Mouse (Mus musculus): ENCODE measurements at regions not wholly inside any gene's neighbourhood (a gene's known extent, or its start where the extent isn't known, plus 50 kb on each side); places are given as distances from the start of the nearest gene placed in this dataset.

- H3K9ac ChIP-seq (ENCODE audit: control insufficient read depth, low read depth, low read length, poor library complexity, severe bottlenecking) = no peak overlapping the region
- no peak overlapping the region for H3K27ac ChIP-seq (ENCODE audit: control insufficient read depth, low read depth, low read length)
- TF ChIP-seq NRF1 (IDR thresholded peaks at IDR 0.05; ENCODE audit: insufficient read depth, low read depth, low read length, poor library complexity, severe bottlenecking) (no peak), MEF2A (IDR thresholded peaks at IDR 0.05; ENCODE audit: extremely low read depth, insufficient replicate concordance, low read depth, low read length, poor library complexity, severe bottlenecking) (no peak), POLR2A (IDR thresholded peaks at IDR 0.05; ENCODE audit: control insufficient read depth in 1 of 2, insufficient read depth in 1 of 2, low read depth in 1 of 2, low read length in 2 of 2, poor library complexity in 1 of 2) (no peak), RAD21 (IDR thresholded peaks at IDR 0.05; ENCODE audit: low read depth, low read length) (no peak), EP300 (IDR thresholded peaks at IDR 0.05; ENCODE audit: low read depth in 1 of 2, low read length in 2 of 2) (no peak), SMC3 (IDR thresholded peaks at IDR 0.05; ENCODE audit: low read depth, low read length) (no peak), CHD2 (IDR thresholded peaks at IDR 0.05; ENCODE audit: low read length) (no peak), NELFE (IDR thresholded peaks at IDR 0.05; ENCODE audit: low read depth, low read length) (no peak), USF1 (IDR thresholded peaks at IDR 0.05; ENCODE audit: low read depth, low read length) (no peak)
- H3K4me3 ChIP-seq (ENCODE audit: control insufficient read depth in 1 of 2, insufficient read depth in 1 of 2, low read depth in 2 of 2, low read length in 2 of 2) = no peak overlapping the region
- no peak for DNase-seq (ENCODE audit: low read depth, low spot score)
- H3K27me3 ChIP-seq (ENCODE audit: control insufficient read depth in 1 of 2, insufficient read depth in 2 of 2, low read length in 2 of 2) = no peaks in the 10 kb centered on the region
- no peaks in the 10 kb centered on the region for H3K4me1 ChIP-seq (ENCODE audit: control insufficient read depth in 1 of 2, insufficient read depth in 2 of 2, low read length in 2 of 2)
- H3K36me3 ChIP-seq (ENCODE audit: control insufficient read depth in 1 of 2, insufficient read depth in 2 of 2, low read length in 2 of 2) = no peaks in the 10 kb centered on the region
- H3K79me2 ChIP-seq (ENCODE audit: control insufficient read depth, insufficient read depth, low read length, poor library complexity) = no peaks in the 10 kb centered on the region
- no peaks in the 10 kb centered on the region for H3K9me3 ChIP-seq (replicated peaks; ENCODE audit: insufficient read depth, low read length)
Measured at GRCm38 (mm10) chr7:137674596-137674995, 237.2 kb downstream of the Glrx3 start.

GRCm38 (mm10) chr7:137675381-137675780, 238.0 kb downstream of the Glrx3 start:
- H3K4me1 ChIP-seq (ENCODE audit: control insufficient read depth in 1 of 2, insufficient read depth in 2 of 2, low read length in 2 of 2) = no peaks in the 10 kb centered on the region
- no peaks in the 10 kb centered on the region for H3K36me3 ChIP-seq (ENCODE audit: control insufficient read depth in 1 of 2, insufficient read depth in 2 of 2, low read length in 2 of 2)
- no peak overlapping the region for H3K4me3 ChIP-seq (ENCODE audit: control insufficient read depth in 1 of 2, insufficient read depth in 1 of 2, low read depth in 2 of 2, low read length in 2 of 2)
- H3K79me2 ChIP-seq (ENCODE audit: control insufficient read depth, insufficient read depth, low read length, poor library complexity) = no peaks in the 10 kb centered on the region
- no peaks in the 10 kb centered on the region for H3K9me3 ChIP-seq (replicated peaks; ENCODE audit: insufficient read depth, low read length)
- no peak overlapping the region for H3K9ac ChIP-seq (ENCODE audit: control insufficient read depth, low read depth, low read length, poor library complexity, severe bottlenecking)
- no peak overlapping the region for H3K27ac ChIP-seq (ENCODE audit: control insufficient read depth, low read depth, low read length)
- TF ChIP-seq MEF2A (IDR thresholded peaks at IDR 0.05; ENCODE audit: extremely low read depth, insufficient replicate concordance, low read depth, low read length, poor library complexity, severe bottlenecking) (no peak), POLR2A (IDR thresholded peaks at IDR 0.05; ENCODE audit: control insufficient read depth in 1 of 2, insufficient read depth in 1 of 2, low read depth in 1 of 2, low read length in 2 of 2, poor library complexity in 1 of 2) (no peak), NRF1 (IDR thresholded peaks at IDR 0.05; ENCODE audit: insufficient read depth, low read depth, low read length, poor library complexity, severe bottlenecking) (no peak), POLR2AphosphoS2 (IDR thresholded peaks at IDR 0.05; ENCODE audit: low read length) (no peak), USF2 (IDR thresholded peaks at IDR 0.05; ENCODE audit: borderline replicate concordance in 1 of 2, insufficient read depth in 1 of 2, low read depth in 1 of 2, low read length in 2 of 2) (no peak), GATA1 (IDR thresholded peaks at IDR 0.05; ENCODE audit: low read depth, low read length) (no peak), CHD1 (IDR thresholded peaks at IDR 0.05; ENCODE audit: low read depth, low read length) (no peak), MYB (IDR thresholded peaks at IDR 0.05; ENCODE audit: low read depth, low read length) (no peak), EP300 (IDR thresholded peaks at IDR 0.05; ENCODE audit: low read depth in 1 of 2, low read length in 2 of 2) (no peak), MAFK (IDR thresholded peaks at IDR 0.05; ENCODE audit: borderline replicate concordance, low read depth, low read length) (no peak), MXI1 (IDR thresholded peaks at IDR 0.05; ENCODE audit: low read depth, low read length) (no peak)
- H3K27me3 ChIP-seq (ENCODE audit: control insufficient read depth in 1 of 2, insufficient read depth in 2 of 2, low read length in 2 of 2) = no peaks in the 10 kb centered on the region
- DNase-seq (ENCODE audit: low read depth, low spot score) = no peak
